Mouse (Mus musculus) embryonic facial prominence, embryonic 13.5 days (tissue): ENCODE data around the gene Cfap97d1. TPM values are rescaled to one million over a fixed set of nuclear protein-coding genes. Genes with fewer than 3 reads are reported as not detected.

Source experiments
- ATAC-seq: fragments of 200-750 bp; cut with Nextera tagmentation; 2 replicates; pipeline ENCODE4 v1.8.0; 2017; ENCODE audit warnings: low read depth; ENCODE audit not compliant: insufficient number of reproducible peaks, insufficient read depth, low FRiP score, low TSS enrichment
- H3K27ac ChIP-seq: fragments of 300-500 bp; sonication (generic); 2 replicates; pipeline ENCODE4 v1.5.1; 2015; ENCODE audit warnings: moderate library complexity, mild to moderate bottlenecking, inconsistent platforms
- H3K27me3 ChIP-seq: fragments of 300-500 bp; sonication (generic); 2 replicates; pipeline ENCODE4 v1.6.1; 2015; ENCODE audit warnings: mild to moderate bottlenecking, inconsistent platforms
- H3K36me3 ChIP-seq: fragments of 300-500 bp; sonication (generic); 2 replicates; pipeline ENCODE4 v1.6.1; 2015; ENCODE audit warnings: mild to moderate bottlenecking, inconsistent platforms
- H3K4me1 ChIP-seq: fragments of 300-500 bp; sonication (generic); 2 replicates; pipeline ENCODE4 v1.6.1; 2015; ENCODE audit warnings: inconsistent platforms
- H3K4me2 ChIP-seq: fragments of 300-500 bp; sonication (generic); 2 replicates; pipeline ENCODE4 v1.6.1; 2015; ENCODE audit warnings: moderate library complexity, mild to moderate bottlenecking, inconsistent platforms
- H3K4me3 ChIP-seq: fragments of 300-500 bp; sonication (generic); 2 replicates; pipeline ENCODE4 v1.5.1; 2015; ENCODE audit warnings: mild to moderate bottlenecking, inconsistent platforms
- H3K9ac ChIP-seq: fragments of 300-500 bp; sonication (generic); 2 replicates; pipeline ENCODE4 v1.6.1; 2015; ENCODE audit warnings: mild to moderate bottlenecking, inconsistent platforms
- H3K9me3 ChIP-seq: fragments of 300-500 bp; sonication (generic); 2 replicates; pipeline ENCODE4 v1.6.1; 2016; ENCODE audit warnings: inconsistent platforms
- WGBS: fragments of 180-500 bp; shearing (Covaris S2); methylation state at CpG from one replicate; pipeline ENCODE4 v1.1.7; 2015; ENCODE audit warnings: mixed read lengths; 5-methylcytosine and 5-hydroxymethylcytosine counted together
- polyA plus RNA-seq: library from polyadenylated mRNA; unstranded; fragments of >200 nt; fragmentation: Nextera tagmentation; extraction: Ambion mirVana; gene quantifications from 2 replicates; pipeline ENCODE4 v1.2.1, GENCODE M21; 2015

The Cfap97d1 gene
- not detected in 2 replicates for polyA plus RNA-seq

- ATAC-seq, result peak; percentile 67
- Histone ChIP-seq H3K27me3 (peaks cover 10% of the 10 kb centered on the region; the same call in 1 of the 2 replicates), H3K4me3 (peak within 1 kb of the TSS; percentile 66), H3K4me1 (peaks cover 20% of the 10 kb centered on the region), H3K27ac (peak within 1 kb of the TSS; percentile 11; the same call in 1 of the 2 replicates), H3K36me3 (no peaks in the 10 kb centered on the region), H3K4me2 (peak within 1 kb of the TSS; percentile 99), H3K9ac (peak within 1 kb of the TSS; percentile 75), H3K9me3 (no peaks in the 10 kb centered on the region)
- 1% methylated on average over 68 of the region's 71 CpGs for WGBS
Measured at GRCm38 (mm10) chr11:101984054-101985025, at the start of gene Cfap97d1. TSS of gene Cfap97d1 (plus strand) at chr11:101984279.

GRCm38 (mm10) chr11:101935743-101936142 is 48.3 kb upstream of the Cfap97d1 start:
- Histone ChIP-seq H3K9me3 (no peaks in the 10 kb centered on the region), H3K4me1 (peaks cover 9% of the 10 kb centered on the region), H3K9ac (no peak overlapping the region), H3K27ac (no peak overlapping the region), H3K36me3 (no peaks in the 10 kb centered on the region), H3K4me3 (no peak overlapping the region), H3K4me2 (no peak overlapping the region), H3K27me3 (peaks cover 35% of the 10 kb centered on the region)
- no peak for ATAC-seq
- WGBS, result 80% methylated on average over 3 of the region's 3 CpGs

DNA sequence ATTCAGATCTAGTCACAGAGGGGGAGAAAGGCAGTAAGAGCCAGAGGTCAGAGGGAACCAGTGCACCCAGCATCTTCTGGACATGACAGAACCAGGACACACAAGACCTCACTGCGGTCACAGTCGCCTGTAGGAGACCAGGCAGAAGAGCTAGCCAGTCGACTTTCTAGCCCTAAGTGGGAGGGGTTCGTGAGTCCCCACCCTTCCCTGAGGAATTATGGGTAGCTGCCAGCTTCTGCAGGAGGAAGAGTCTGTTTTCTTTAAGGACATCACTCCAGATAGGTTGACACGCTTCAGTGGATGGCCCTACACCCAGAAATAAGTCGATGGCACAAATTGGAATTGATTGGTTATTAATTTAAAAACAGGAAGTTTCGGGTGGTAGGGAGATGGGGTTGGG is 47.7 kb upstream of the Cfap97d1 start:
- H3K9me3 ChIP-seq, result no peaks in the 10 kb centered on the region

GRCm38 (mm10) chr11:101937108-101937507 is 47.0 kb upstream of the Cfap97d1 start:
- ATAC-seq, result no peak
- peaks cover 14% of the 10 kb centered on the region for H3K4me1 ChIP-seq
- H3K4me3 ChIP-seq, result peak overlapping the region; percentile 47
- WGBS, result 0% methylated on average over 32 of the region's 32 CpGs
- H3K9me3 ChIP-seq, result no peaks in the 10 kb centered on the region
- peak overlapping the region; percentile 78 for H3K4me2 ChIP-seq
- H3K27ac ChIP-seq, result no peak overlapping the region
- H3K9ac ChIP-seq, result peak overlapping the region; percentile 71
- H3K27me3 ChIP-seq, result peaks cover 35% of the 10 kb centered on the region
- no peaks in the 10 kb centered on the region for H3K36me3 ChIP-seq

More for the DNA sequence above, 47.7 kb upstream of the Cfap97d1 start:
- H3K27ac ChIP-seq, result no peak overlapping the region
- H3K27me3 ChIP-seq, result peaks cover 35% of the 10 kb centered on the region
- 32% methylated on average over 7 of the region's 7 CpGs for WGBS
- no peak overlapping the region; the same call in 1 of the 2 replicates for H3K4me2 ChIP-seq
- H3K4me1 ChIP-seq, result peaks cover 14% of the 10 kb centered on the region
- no peak overlapping the region for H3K4me3 ChIP-seq
- no peaks in the 10 kb centered on the region for H3K36me3 ChIP-seq
- no peak for ATAC-seq
- no peak overlapping the region for H3K9ac ChIP-seq

GRCm38 (mm10) chr11:101943055-101943454 is 41.0 kb upstream of the Cfap97d1 start:
- no peaks in the 10 kb centered on the region for H3K36me3 ChIP-seq
- ATAC-seq, result no peak
- H3K4me2 ChIP-seq, result no peak overlapping the region
- H3K27me3 ChIP-seq, result peaks cover 11% of the 10 kb centered on the region
- no peak overlapping the region for H3K27ac ChIP-seq
- no peak overlapping the region for H3K4me3 ChIP-seq
- H3K9me3 ChIP-seq, result no peaks in the 10 kb centered on the region
- peaks cover 14% of the 10 kb centered on the region for H3K4me1 ChIP-seq
- no peak overlapping the region for H3K9ac ChIP-seq
- 37% methylated on average over 3 of the region's 3 CpGs for WGBS

- Histone ChIP-seq H3K27ac (no peak overlapping the region), H3K9ac (no peak overlapping the region), H3K27me3 (no peaks in the 10 kb centered on the region; the same call in 1 of the 2 replicates), H3K36me3 (no peaks in the 10 kb centered on the region), H3K4me2 (no peak overlapping the region), H3K4me3 (no peak overlapping the region), H3K9me3 (no peaks in the 10 kb centered on the region), H3K4me1 (peaks cover 5% of the 10 kb centered on the region; the same call in 1 of the 2 replicates)
- no peak for ATAC-seq
- 19% methylated on average over 5 of the region's 5 CpGs for WGBS
Measured at GRCm38 (mm10) chr11:101946525-101946924, 37.6 kb upstream of the Cfap97d1 start.

GRCm38 (mm10) chr11:101950021-101950420 is 34.1 kb upstream of the Cfap97d1 start:
- Histone ChIP-seq H3K9ac (no peak overlapping the region), H3K27me3 (no peaks in the 10 kb centered on the region; the same call in 1 of the 2 replicates), H3K36me3 (no peaks in the 10 kb centered on the region), H3K9me3 (no peaks in the 10 kb centered on the region), H3K27ac (no peak overlapping the region), H3K4me1 (peaks cover 15% of the 10 kb centered on the region), H3K4me3 (no peak overlapping the region), H3K4me2 (no peak overlapping the region)
- no peak for ATAC-seq
- WGBS, result 88% methylated on average over 5 of the region's 5 CpGs

GRCm38 (mm10) chr11:101952541-101953341 is 31.3 kb upstream of the Cfap97d1 start:
- Histone ChIP-seq H3K27ac (0 out of 2 replicates have a peak overlapping the region, but pooled peaks have one; percentile 1), H3K27me3 (peaks cover 8% of the 10 kb centered on the region; the same call in 1 of the 2 replicates), H3K36me3 (no peaks in the 10 kb centered on the region), H3K4me1 (peaks cover 15% of the 10 kb centered on the region), H3K4me2 (peak overlapping the region; percentile 39; the same call in 1 of the 2 replicates), H3K9ac (no peak overlapping the region), H3K4me3 (no peak overlapping the region), H3K9me3 (no peaks in the 10 kb centered on the region)
- WGBS, result 22% methylated on average over 24 of the region's 24 CpGs
- ATAC-seq, result no peak

- WGBS, result 62% methylated on average over 4 of the region's 4 CpGs
- no peak for ATAC-seq
- Histone ChIP-seq H3K36me3 (no peaks in the 10 kb centered on the region), H3K9ac (no peak overlapping the region), H3K9me3 (no peaks in the 10 kb centered on the region), H3K27me3 (peaks cover 8% of the 10 kb centered on the region; the same call in 1 of the 2 replicates), H3K4me1 (peaks cover 15% of the 10 kb centered on the region), H3K4me3 (no peak overlapping the region), H3K27ac (0 out of 2 replicates have a peak overlapping the region, but pooled peaks have one; percentile 1), H3K4me2 (no peak overlapping the region)
Measured at GRCm38 (mm10) chr11:101953441-101953840, 30.6 kb upstream of the Cfap97d1 start.

DNA sequence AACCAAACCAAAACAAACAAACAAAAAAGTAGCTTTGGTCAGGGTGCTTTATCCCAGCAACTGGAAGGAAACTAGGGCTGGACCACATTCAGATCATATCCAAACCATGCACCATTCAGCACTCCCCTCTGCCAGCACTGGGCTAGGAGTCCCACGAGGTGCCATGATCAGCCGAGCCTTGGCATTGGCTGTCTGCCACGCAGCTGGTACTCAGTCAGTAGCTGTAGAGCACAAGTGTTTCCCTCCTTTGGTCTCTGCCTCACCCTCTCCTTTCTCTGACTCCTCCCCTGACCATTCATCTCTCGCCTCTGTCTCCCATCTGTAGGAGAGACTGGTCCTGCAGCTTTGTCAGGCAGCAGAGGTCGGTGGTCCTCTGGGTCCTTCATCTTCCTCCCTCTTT is 26.6 kb upstream of the Cfap97d1 start:
- Histone ChIP-seq H3K9me3 (no peaks in the 10 kb centered on the region), H3K4me3 (no peak overlapping the region), H3K4me1 (peaks cover 15% of the 10 kb centered on the region), H3K9ac (no peak overlapping the region), H3K4me2 (no peak overlapping the region), H3K36me3 (no peaks in the 10 kb centered on the region), H3K27me3 (peaks cover 32% of the 10 kb centered on the region), H3K27ac (no peak overlapping the region)
- ATAC-seq, result no peak
- 63% methylated on average over 5 of the region's 5 CpGs for WGBS

GRCm38 (mm10) chr11:101963043-101963442 is 21.0 kb upstream of the Cfap97d1 start:
- no peak for ATAC-seq
- Histone ChIP-seq H3K9ac (peak overlapping the region; percentile 66; the same call in 1 of the 2 replicates), H3K9me3 (no peaks in the 10 kb centered on the region), H3K4me2 (peak overlapping the region; percentile 97), H3K27me3 (peaks cover 80% of the 10 kb centered on the region), H3K4me1 (peaks cover 25% of the 10 kb centered on the region), H3K36me3 (no peaks in the 10 kb centered on the region), H3K4me3 (peak overlapping the region; percentile 55), H3K27ac (no peak overlapping the region)
- 2% methylated on average over 11 of the region's 11 CpGs for WGBS
